Mouse (Mus musculus) CH12.LX (cell line): ENCODE data around the gene Tcl1b5.

Experiments
- CTCF ChIP-seq, 2 experiments: IDR thresholded peaks in 1 of 2; conservative IDR thresholded peaks in 1 of 2; 2 replicates each; pipeline ENCODE4 v1.5.1; 2011 to 2012; ENCODE audit warnings: low read depth in 2 of 2, low read length in 2 of 2, improper control_type of control experiment in 1 of 2, inconsistent platforms in 1 of 2, mild to moderate bottlenecking in 1 of 2, moderate library complexity in 1 of 2
- ETS1 ChIP-seq: conservative IDR thresholded peaks from 2 replicates; pipeline ENCODE4 v1.6.1; 2012; ENCODE audit warnings: low read depth, mild to moderate bottlenecking, inconsistent platforms, low read length, improper control_type of control experiment, moderate library complexity
- HCFC1 ChIP-seq: IDR thresholded peaks from 2 replicates; pipeline ENCODE4 v1.6.1; 2012; ENCODE audit warnings: low read depth, mild to moderate bottlenecking, inconsistent platforms, low read length, improper control_type of control experiment
- MYC ChIP-seq: IDR thresholded peaks from 2 replicates; pipeline ENCODE4 v1.6.1; 2011; ENCODE audit warnings: low read depth, mild to moderate bottlenecking, improper control_type of control experiment, low read length
- NELFE ChIP-seq: IDR thresholded peaks from 2 replicates; pipeline ENCODE4 v1.6.1; 2011; ENCODE audit warnings: low read depth, low read length, improper control_type of control experiment
- POLR2A ChIP-seq: IDR thresholded peaks from 2 replicates; pipeline ENCODE4 v1.6.1; 2011; ENCODE audit warnings: low read depth, mild to moderate bottlenecking, improper control_type of control experiment, low read length
- TCF12 ChIP-seq: IDR thresholded peaks from 2 replicates; pipeline ENCODE4 v1.6.1; 2014; ENCODE audit warnings: low read depth, mild to moderate bottlenecking, inconsistent platforms, low read length, improper control_type of control experiment
- ZC3H11A ChIP-seq: IDR thresholded peaks from 2 replicates; pipeline ENCODE4 v1.6.1; 2012; ENCODE audit warnings: low read depth, mild to moderate bottlenecking, inconsistent platforms, low read length, improper control_type of control experiment

GRCm38 (mm10) chr12:105207071-105207470 is 30.9 kb downstream of the Tcl1b5 start:
- no peak for TF ChIP-seq POLR2A
- TF ChIP-seq ETS1 = no peak
- no peak for TF ChIP-seq CTCF (conservative IDR thresholded peaks at IDR 0.05 in 1 of 2, IDR thresholded peaks at IDR 0.05 in 1 of 2; ENCODE audit: low read depth in 2 of 2, low read length in 2 of 2)
- TF ChIP-seq HCFC1 = no peak
- TF ChIP-seq NELFE = no peak
- TF ChIP-seq MYC = no peak
- TF ChIP-seq ZC3H11A = no peak
- TF ChIP-seq TCF12 = no peak
